8 mouse cellular contexts compared by ENCODE assay signal in the genomic region with DNA sequence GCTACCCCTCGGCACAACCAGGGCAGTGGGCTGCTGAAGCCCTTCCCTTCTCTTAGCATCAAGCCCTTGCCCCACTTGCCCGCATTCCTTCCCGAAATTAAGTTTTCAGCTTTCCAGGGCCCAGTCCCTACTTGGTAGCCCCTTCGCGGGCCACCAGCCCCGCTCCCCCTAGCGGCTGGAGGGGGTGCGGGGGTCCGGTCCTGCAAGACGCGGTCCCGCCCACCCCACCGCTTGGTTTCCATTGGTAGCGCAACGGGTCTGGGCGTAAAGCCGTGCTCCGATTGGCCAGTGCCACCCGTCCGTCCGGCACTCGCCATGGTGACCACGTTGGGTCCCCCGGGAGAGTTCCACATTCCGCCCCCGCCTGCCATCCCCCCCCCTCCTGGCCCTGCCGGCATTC. TPM values are rescaled to one million over a fixed set of nuclear protein-coding genes. Genes with fewer than 3 reads are reported as not detected.
A peak's percentile ranks its signal among the peaks of the same experiment; 100 is the strongest.
DNase-seq lines count a peak whose midpoint lies in the region; ATAC-seq lines count a peak whose summit lies in the region.

No protein-coding gene starts in this region.

- peak overlapping the region; percentile 68 for H3K27ac ChIP-seq in embryonic facial prominence, embryonic 11.5 days (replicated peaks; ENCODE audit: low read depth, low read length)

- DNase-seq in 416B (ENCODE audit: low read depth), result peak; percentile 80
- DNase-seq in adrenal gland, postnatal 14 days, result peak; percentile 97
- DNase-seq in embryonic facial prominence, embryonic 11.5 days (ENCODE audit: low spot score), result peak; percentile 99
- DNase-seq in heart, adult 8-10 months (ENCODE audit: low spot score), result peak; percentile 95
- peak; percentile 90 to 91 for DNase-seq in kidney, adult 8-10 months
- DNase-seq in liver, result peak; percentile 92
- DNase-seq in spleen, postnatal 4 days (ENCODE audit: low spot score in 2 of 2), result peak; percentile 86 to 91

- H3K36me3 ChIP-seq in embryonic facial prominence, embryonic 11.5 days (replicated peaks; ENCODE audit: control insufficient read depth, insufficient read depth, low read depth, low read length), result no peaks in the 10 kb centered on the region

- H3K27me3 ChIP-seq in embryonic facial prominence, embryonic 11.5 days (ENCODE audit: control insufficient read depth, insufficient read depth, low read length), result peaks cover 4% of the 10 kb centered on the region; the same call in 1 of the 2 replicates

- H3K4me3 ChIP-seq in embryonic facial prominence, embryonic 11.5 days (ENCODE audit: low read depth, low read length), result peak overlapping the region; percentile 68

- peaks cover 2% of the 10 kb centered on the region for H3K4me1 ChIP-seq in embryonic facial prominence, embryonic 11.5 days (ENCODE audit: control insufficient read depth, insufficient read depth, low read length)

- ATAC-seq in embryonic facial prominence, embryonic 11.5 days (replicated peaks; ENCODE audit: insufficient number of reproducible peaks, low FRiP score, low TSS enrichment, low read depth), result peak; percentile 93
- ATAC-seq in monocyte, adult 5-6 weeks (replicated peaks; ENCODE audit: insufficient number of reproducible peaks, low FRiP score, low TSS enrichment, poor library complexity, severe bottlenecking), result peak; percentile 83

- no peaks in the 10 kb centered on the region for H3K9me3 ChIP-seq in embryonic facial prominence, embryonic 11.5 days (replicated peaks; ENCODE audit: control insufficient read depth, low read length)

- H3K9ac ChIP-seq in embryonic facial prominence, embryonic 11.5 days (replicated peaks; ENCODE audit: low read length), result peak overlapping the region; percentile 89

- peak overlapping the region; percentile 88 for H3K4me2 ChIP-seq in embryonic facial prominence, embryonic 11.5 days (ENCODE audit: low read depth, low read length)

- WGBS in embryonic facial prominence, embryonic 11.5 days, result under 1% methylated on average over 21 of the region's 27 CpGs

RNA-seq across cellular contexts. Expression of a gene that starts 0.5 kb away (rescaled TPM):
- total RNA-seq in adrenal gland, postnatal 14 days (2021), result 8.1 and 10.1 TPM in 2 replicates
- 28.1 and 30.3 TPM in 2 replicates for polyA plus RNA-seq in embryonic facial prominence, embryonic 11.5 days (2014; fragmentation: Nextera tagmentation; extraction: Ambion mirVana)
- total RNA-seq in heart, adult 8-10 months (2022), result 1 to 10 TPM; 3.0 to 5.7 (median 4.4) TPM
- total RNA-seq in monocyte, adult 5-6 weeks (2017), result 1.1 to 11.3 TPM (median 1.8 TPM) in 3 replicates

RNA-seq across cellular contexts. Expression of a gene that starts 6.1 kb away (rescaled TPM):
- 0.26 and 1.6 TPM in 2 replicates for total RNA-seq in adrenal gland, postnatal 14 days (2021)
- polyA plus RNA-seq in embryonic facial prominence, embryonic 11.5 days (2014; fragmentation: Nextera tagmentation; extraction: Ambion mirVana), result not detected in 2 replicates
- under 1 TPM in 1 of 4 experiments, not detected in 3; 0.57 TPM for total RNA-seq in heart, adult 8-10 months (2022)
- total RNA-seq in monocyte, adult 5-6 weeks (2017), result 0.86 to 2.6 TPM (median 1.9 TPM) in 3 replicates

RNA-seq across cellular contexts. Expression of a gene that starts 41.2 kb away (rescaled TPM):
- total RNA-seq in adrenal gland, postnatal 14 days (2021), result 19.7 and 20.7 TPM in 2 replicates
- polyA plus RNA-seq in embryonic facial prominence, embryonic 11.5 days (2014; fragmentation: Nextera tagmentation; extraction: Ambion mirVana), result 11.6 and 11.9 TPM in 2 replicates
- 10 to 100 TPM in 3 of 4 experiments, 1 to 10 TPM in 1; 9.2 to 15.2 (median 14.8) TPM for total RNA-seq in heart, adult 8-10 months (2022)
- total RNA-seq in monocyte, adult 5-6 weeks (2017), result 0.97 to 4.5 TPM (median 1.2 TPM) in 3 replicates

RNA-seq across cellular contexts. Expression of a gene that starts 57.2 kb away (rescaled TPM):
- 35.5 and 54.3 TPM in 2 replicates for total RNA-seq in adrenal gland, postnatal 14 days (2021)
- 31.4 and 33.2 TPM in 2 replicates for polyA plus RNA-seq in embryonic facial prominence, embryonic 11.5 days (2014; fragmentation: Nextera tagmentation; extraction: Ambion mirVana)
- 10 to 100 TPM; 41.3 to 63.6 (median 51.8) TPM for total RNA-seq in heart, adult 8-10 months (2022)
- total RNA-seq in monocyte, adult 5-6 weeks (2017), result 2.2 to 16.6 TPM (median 4.6 TPM) in 3 replicates

Comparison
In these comparisons a context has a peak if more than half of its experiments do, and no peak if none do; other contexts are left out.
1. Peak in every context shown above with its lines: DNase-seq, ATAC-seq, H3K4me3 ChIP-seq and H3K27ac ChIP-seq.